Mouse (Mus musculus) G1E (cell line): Measurements from ENCODE around the gene Cd3e.

Source experiments
- CTCF ChIP-seq: IDR thresholded peaks from 2 replicates; pipeline ENCODE4 v1.5.1; 2012; ENCODE audit warnings: low read depth, low read length, inconsistent platforms, mixed read lengths
- GATA1 ChIP-seq: IDR thresholded peaks from 2 replicates; pipeline ENCODE4 v1.6.1; 2012; ENCODE audit warnings: borderline replicate concordance, low read length, inconsistent platforms, mixed read lengths
- TAL1 ChIP-seq: conservative IDR thresholded peaks from 2 replicates; pipeline ENCODE4 v1.6.1; 2012; ENCODE audit warnings: low read depth, low read length, inconsistent platforms, mixed read lengths

GRCm38 (mm10) chr9:44981104-44981503 is 28.3 kb downstream of the Cd3e start:
- TF ChIP-seq CTCF (no peak), GATA1 (no peak), TAL1 (no peak)
